Mouse (Mus musculus) E14TG2a.4 (cell line): ENCODE measurements around the gene Msh6.
"Not testable (repeated sequence)": the region's sequence is repeated elsewhere in the genome, so short reads cannot be mapped to it uniquely, and the experiment has no call there.

Source experiments
- H3K27me3 ChIP-seq: 2 replicates; pipeline ENCODE4 v1.6.1; 2014; ENCODE audit warnings: low read length, control low read depth; ENCODE audit not compliant: insufficient read depth
- H3K36me3 ChIP-seq: 2 replicates; pipeline ENCODE4 v1.6.1; 2014; ENCODE audit warnings: low read length, control low read depth; ENCODE audit not compliant: insufficient read depth
- H3K4me1 ChIP-seq: replicated peaks from 2 replicates; pipeline ENCODE4 v1.6.1; 2014; ENCODE audit warnings: low read depth, low read length, control low read depth
- H3K4me3 ChIP-seq: replicated peaks from 2 replicates; pipeline ENCODE4 v1.5.1; 2014; ENCODE audit warnings: mild to moderate bottlenecking, low read length
- H3K9me3 ChIP-seq: 2 replicates; pipeline ENCODE4 v1.6.1; 2014; ENCODE audit warnings: low read length, control low read depth
- CTCF ChIP-seq: conservative IDR thresholded peaks from 2 replicates; pipeline ENCODE4 v1.5.1; 2014; ENCODE audit warnings: low read length
- NANOG ChIP-seq: IDR thresholded peaks from 2 replicates; pipeline ENCODE4 v1.6.1; 2014; ENCODE audit warnings: borderline replicate concordance, low read length, mixed read lengths
- POU5F1 ChIP-seq: IDR thresholded peaks from 2 replicates; pipeline ENCODE4 v1.6.1; 2014; ENCODE audit warnings: low read length, borderline replicate concordance

Msh6 gene

GRCm38 (mm10) chr17:87963081-87964075, 11.5 kb upstream of the Msh6 start:
- Histone ChIP-seq H3K9me3 (peaks cover 73% of the 10 kb centered on the region), H3K4me3 (no peak overlapping the region), H3K36me3 (0 out of 2 replicates have a peak, but pooled peaks cover 3% of the 10 kb centered on the region), H3K4me1 (0 out of 2 replicates have a peak, but pooled peaks cover 2% of the 10 kb centered on the region), H3K27me3 (no peaks in the 10 kb centered on the region)
- no peak for TF ChIP-seq POU5F1
- TF ChIP-seq NANOG: no peak
- no peak for TF ChIP-seq CTCF

GRCm38 (mm10) chr17:87968483-87968926, 6.4 kb upstream of the Msh6 start:
- not testable (repeated sequence) for H3K27me3 ChIP-seq, H3K4me3 ChIP-seq, H3K36me3 ChIP-seq
- Histone ChIP-seq H3K4me1 (peaks cover 28% of the 10 kb centered on the region), H3K9me3 (peaks cover 41% of the 10 kb centered on the region)

GRCm38 (mm10) chr17:87971696-87972591, 2.9 kb upstream of the Msh6 start:
- Histone ChIP-seq H3K36me3 (peaks cover 12% of the 10 kb centered on the region), H3K4me1 (peaks cover 28% of the 10 kb centered on the region)
- not testable (repeated sequence) for H3K27me3 ChIP-seq

GRCm38 (mm10) chr17:87972856-87973255, 2.0 kb upstream of the Msh6 start:
- Histone ChIP-seq H3K4me3 (peak overlapping the region; percentile 50; the same call in 1 of the 2 replicates), H3K4me1 (peaks cover 36% of the 10 kb centered on the region), H3K27me3 (no peaks in the 10 kb centered on the region), H3K36me3 (peaks cover 21% of the 10 kb centered on the region), H3K9me3 (peaks cover 1% of the 10 kb centered on the region; the same call in 1 of the 2 replicates)
- TF ChIP-seq NANOG: no peak
- no peak for TF ChIP-seq POU5F1
- no peak for TF ChIP-seq CTCF

More at GRCm38 (mm10) chr17:87971696-87972591, 2.9 kb upstream of the Msh6 start:
- H3K9me3 ChIP-seq: not testable (repeated sequence)
- peak overlapping the region; percentile 50; the same call in 1 of the 2 replicates for H3K4me3 ChIP-seq

GRCm38 (mm10) chr17:87973261-87974167, 1.3 kb upstream of the Msh6 start:
- Histone ChIP-seq H3K36me3 (peaks cover 27% of the 10 kb centered on the region), H3K4me3 (peak overlapping the region; percentile 98), H3K27me3 (no peaks in the 10 kb centered on the region), H3K4me1 (peaks cover 43% of the 10 kb centered on the region), H3K9me3 (no peaks in the 10 kb centered on the region)
- TF ChIP-seq NANOG: peak; percentile 72
- TF ChIP-seq CTCF: no peak

GRCm38 (mm10) chr17:87975229-87975853, 479 bp downstream of the Msh6 start:
- Histone ChIP-seq H3K4me1 (peaks cover 60% of the 10 kb centered on the region), H3K36me3 (peaks cover 46% of the 10 kb centered on the region), H3K27me3 (no peaks in the 10 kb centered on the region), H3K9me3 (no peaks in the 10 kb centered on the region), H3K4me3 (peak overlapping the region; percentile 98)
- TF ChIP-seq CTCF: no peak
- no peak for TF ChIP-seq POU5F1
- no peak for TF ChIP-seq NANOG

- TF ChIP-seq POU5F1 (no peak), NANOG (no peak), CTCF (no peak)
- Histone ChIP-seq H3K27me3 (no peaks in the 10 kb centered on the region), H3K9me3 (no peaks in the 10 kb centered on the region), H3K4me1 (peaks cover 59% of the 10 kb centered on the region), H3K36me3 (peaks cover 55% of the 10 kb centered on the region), H3K4me3 (peak overlapping the region; percentile 98)
Measured at GRCm38 (mm10) chr17:87976154-87976806, 1.4 kb downstream of the Msh6 start.

GRCm38 (mm10) chr17:87976927-87977326, 2.1 kb downstream of the Msh6 start:
- peaks cover 59% of the 10 kb centered on the region for H3K4me1 ChIP-seq

GRCm38 (mm10) chr17:87979696-87980095, 4.8 kb downstream of the Msh6 start:
- 0 out of 2 replicates have a peak overlapping the region, but pooled peaks have one; percentile 7 for H3K4me3 ChIP-seq
- peaks cover 89% of the 10 kb centered on the region for H3K36me3 ChIP-seq
- not testable (repeated sequence) for H3K9me3 ChIP-seq, H3K27me3 ChIP-seq
- peaks cover 71% of the 10 kb centered on the region for H3K4me1 ChIP-seq

More at GRCm38 (mm10) chr17:87976927-87977326, 2.1 kb downstream of the Msh6 start:
- Histone ChIP-seq H3K4me3 (peak overlapping the region; percentile 98), H3K36me3 (peaks cover 61% of the 10 kb centered on the region)
- not testable (repeated sequence) for H3K9me3 ChIP-seq, H3K27me3 ChIP-seq
